Mouse (Mus musculus): ENCODE data around the gene Ssbp3.

Ssbp3 gene

GRCm38 (mm10) chr4:106934931-106935582 is 24.6 kb downstream of the Ssbp3 start:
- DNase-seq (ENCODE audit: low read depth, low spot score), result no peak

- no peak for DNase-seq (ENCODE audit: low read depth, low spot score)
Measured at GRCm38 (mm10) chr4:106935583-106935935, 25.1 kb downstream of the Ssbp3 start.

GRCm38 (mm10) chr4:106936041-106936440 is 25.5 kb downstream of the Ssbp3 start:
- DNase-seq (ENCODE audit: low read depth, low spot score), result no peak

- no peak for DNase-seq (ENCODE audit: low read depth, low spot score)
Measured at GRCm38 (mm10) chr4:106936741-106937140, 26.2 kb downstream of the Ssbp3 start.

- DNase-seq (ENCODE audit: low read depth, low spot score), result no peak
Measured at GRCm38 (mm10) chr4:106938506-106939222, 28.2 kb downstream of the Ssbp3 start.

- DNase-seq (ENCODE audit: low read depth, low spot score), result no peak
Measured at GRCm38 (mm10) chr4:106939223-106939918, 28.9 kb downstream of the Ssbp3 start.

GRCm38 (mm10) chr4:106939919-106940227 is 29.4 kb downstream of the Ssbp3 start:
- no peak for DNase-seq (ENCODE audit: low read depth, low spot score)

- no peak for DNase-seq (ENCODE audit: low read depth, low spot score)
Measured at GRCm38 (mm10) chr4:106940945-106941344, 30.4 kb downstream of the Ssbp3 start.

- no peak for DNase-seq (ENCODE audit: low read depth, low spot score)
Measured at GRCm38 (mm10) chr4:106941475-106941874, 31.0 kb downstream of the Ssbp3 start.

GRCm38 (mm10) chr4:106942491-106942890 is 32.0 kb downstream of the Ssbp3 start:
- DNase-seq (ENCODE audit: low read depth, low spot score), result no peak

- no peak for DNase-seq (ENCODE audit: low read depth, low spot score)
Measured at GRCm38 (mm10) chr4:106943627-106944026, 33.1 kb downstream of the Ssbp3 start.

GRCm38 (mm10) chr4:106944898-106945297 is 34.4 kb downstream of the Ssbp3 start:
- no peak for DNase-seq (ENCODE audit: low read depth, low spot score)

- no peak for DNase-seq (ENCODE audit: low read depth, low spot score)
Measured at GRCm38 (mm10) chr4:106947741-106948140, 37.2 kb downstream of the Ssbp3 start.

- DNase-seq (ENCODE audit: low read depth, low spot score), result no peak
Measured at GRCm38 (mm10) chr4:106948546-106948945, 38.0 kb downstream of the Ssbp3 start.

GRCm38 (mm10) chr4:106949200-106949599 is 38.7 kb downstream of the Ssbp3 start:
- no peak for DNase-seq (ENCODE audit: low read depth, low spot score)

GRCm38 (mm10) chr4:106950801-106951200 is 40.3 kb downstream of the Ssbp3 start:
- no peak for DNase-seq (ENCODE audit: low read depth, low spot score)

GRCm38 (mm10) chr4:106951455-106951854 is 41.0 kb downstream of the Ssbp3 start:
- DNase-seq (ENCODE audit: low read depth, low spot score), result no peak

GRCm38 (mm10) chr4:106953221-106953620 is 42.7 kb downstream of the Ssbp3 start:
- DNase-seq (ENCODE audit: low read depth, low spot score), result no peak

GRCm38 (mm10) chr4:106953760-106954159 is 43.3 kb downstream of the Ssbp3 start:
- no peak for DNase-seq (ENCODE audit: low read depth, low spot score)

GRCm38 (mm10) chr4:106955729-106956712 is 45.5 kb downstream of the Ssbp3 start:
- no peak for DNase-seq (ENCODE audit: low read depth, low spot score)

GRCm38 (mm10) chr4:106958117-106958516 is 47.6 kb downstream of the Ssbp3 start:
- DNase-seq (ENCODE audit: low read depth, low spot score), result no peak

GRCm38 (mm10) chr4:106958561-106958960 is 48.1 kb downstream of the Ssbp3 start:
- DNase-seq (ENCODE audit: low read depth, low spot score), result no peak
